Mouse (Mus musculus): ENCODE results near the gene S1pr2. TPM values are rescaled to one million over a fixed set of nuclear protein-coding genes. Genes with fewer than 3 reads are reported as not detected.

S1pr2 gene
- total and polyA plus RNA-seq, 3 experiments, result 1.3 to 3.2 (median 2.0) TPM

- peaks cover 67 to 81% of the 10 kb centered on the region in 2 experiments for H3K36me3 ChIP-seq (replicated peaks in 1 of 2; ENCODE audit: control insufficient read depth in 1 of 2, insufficient read depth in 1 of 2, low read length in 1 of 2)
- DNase-seq (ENCODE audit: extremely low read depth), result no peak
- H3K4me2 ChIP-seq (ENCODE audit: insufficient read depth, low read depth, poor library complexity, severe bottlenecking), result no peak overlapping the region
- no peak overlapping the region for H3K9ac ChIP-seq (ENCODE audit: insufficient read depth, low read depth)
- H3K79me2 ChIP-seq (replicated peaks; ENCODE audit: control insufficient read depth, extremely low read depth, insufficient read depth, poor library complexity, severe bottlenecking), result peaks cover 48% of the 10 kb centered on the region
- TF ChIP-seq RAD21 (IDR thresholded peaks at IDR 0.05; ENCODE audit: low read depth, low read length), result no peak
- TF ChIP-seq CHD2 (IDR thresholded peaks at IDR 0.05; ENCODE audit: low read length), result no peak
- TF ChIP-seq USF2 (conservative IDR thresholded peaks at IDR 0.05; ENCODE audit: low read depth, low read length), result no peak
- TF ChIP-seq TCF12 (IDR thresholded peaks at IDR 0.05; ENCODE audit: low read depth, low read length), result no peak
- no peak for TF ChIP-seq SIN3A (IDR thresholded peaks at IDR 0.05; ENCODE audit: low read length)
- TF ChIP-seq MAZ (IDR thresholded peaks at IDR 0.05; ENCODE audit: low read depth, low read length), result no peak
- TF ChIP-seq KAT2A (IDR thresholded peaks at IDR 0.05; ENCODE audit: insufficient replicate concordance, low read length), result no peak
- TF ChIP-seq MXI1 (IDR thresholded peaks at IDR 0.05; ENCODE audit: low read depth, low read length), result no peak
- TF ChIP-seq BHLHE40 (IDR thresholded peaks at IDR 0.05; ENCODE audit: low read depth, low read length), result no peak
- no peak for TF ChIP-seq NRF1 (IDR thresholded peaks at IDR 0.05; ENCODE audit: low read depth, low read length)
- TF ChIP-seq POLR2A (IDR thresholded peaks at IDR 0.05; ENCODE audit: low read depth, low read length), result no peak
- TF ChIP-seq GABPA (IDR thresholded peaks at IDR 0.05; ENCODE audit: insufficient replicate concordance, low read depth, low read length), result no peak
- TF ChIP-seq NELFE (IDR thresholded peaks at IDR 0.05; ENCODE audit: low read depth, low read length), result no peak
- TF ChIP-seq MAX (IDR thresholded peaks at IDR 0.05; ENCODE audit: low read length), result no peak
- no peak for TF ChIP-seq IRF4 (IDR thresholded peaks at IDR 0.05; ENCODE audit: low read depth, low read length)
- TF ChIP-seq USF1 (IDR thresholded peaks at IDR 0.05; ENCODE audit: low read depth, low read length), result no peak
- no peak for TF ChIP-seq ZKSCAN1 (IDR thresholded peaks at IDR 0.05; ENCODE audit: borderline replicate concordance, low read depth, low read length)
- no peak for TF ChIP-seq ZNF384 (IDR thresholded peaks at IDR 0.05; ENCODE audit: low read depth, low read length)
- H3K4me3 ChIP-seq (replicated peaks in 1 of 3; ENCODE audit: low read depth in 2 of 3, low read length in 2 of 3, poor library complexity in 1 of 3), result no peak overlapping the region
- H3K9me3 ChIP-seq (replicated peaks; ENCODE audit: low read length), result no peaks in the 10 kb centered on the region
- peaks cover 18 to 61% of the 10 kb centered on the region in 2 experiments for H3K4me1 ChIP-seq (ENCODE audit: control insufficient read depth in 1 of 2, insufficient read depth in 2 of 2)
- no peak overlapping the region for H3K27ac ChIP-seq (ENCODE audit: insufficient read depth, low read depth)
- in situ Hi-C loops (cut with MboI; ENCODE audit: low pct_ligation_motif_present, low pct_unique_long_range_greater_than_20kb, low sequenced_read_pairs), result loop anchor here (5.0 kb wide), 1 partner anchor 47 kb away; the partner anchor contains the start of genes Fdx1l and Gm49373
- dilution Hi-C loops (cut with MboI; ENCODE audit: extremely low pct_ligation_motif_present, extremely low pct_unique_long_range_greater_than_20kb, low sequenced_read_pairs), result no loop called here
- H3K27me3 ChIP-seq (replicated peaks), result no peaks in the 10 kb centered on the region
Measured at GRCm38 (mm10) chr9:21025258-21025810, 48.8 kb upstream of the S1pr2 start.

DNA sequence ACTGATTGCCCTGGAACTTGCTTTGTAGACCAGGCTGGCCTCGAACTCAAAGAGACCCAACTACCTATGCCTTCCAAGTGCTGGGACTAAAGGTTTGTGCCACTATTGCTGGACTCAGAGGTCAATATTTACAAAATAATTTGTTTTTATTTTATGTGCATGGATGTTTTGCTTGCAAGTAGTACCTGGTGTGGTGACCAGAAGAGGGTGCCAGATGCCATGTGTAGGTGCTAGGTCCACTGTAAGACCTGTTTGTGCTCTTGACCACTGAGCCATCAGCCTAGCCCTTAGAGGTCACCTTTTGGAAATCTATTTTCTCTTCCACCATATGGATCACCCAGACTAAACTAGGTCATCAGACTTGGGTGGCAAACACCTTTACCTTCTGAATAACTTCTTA is 46.1 kb upstream of the S1pr2 start:
- dilution Hi-C loops (cut with MboI; ENCODE audit: extremely low pct_ligation_motif_present, extremely low pct_unique_long_range_greater_than_20kb, low sequenced_read_pairs), result no loop called here
- Histone ChIP-seq H3K27me3 (replicated peaks) (no peaks in the 10 kb centered on the region), H3K4me1 (ENCODE audit: control insufficient read depth in 1 of 2, insufficient read depth in 2 of 2) (peaks cover 22 to 57% of the 10 kb centered on the region in 2 experiments), H3K9ac (ENCODE audit: insufficient read depth, low read depth) (no peak overlapping the region), H3K36me3 (replicated peaks in 1 of 2; ENCODE audit: control insufficient read depth in 1 of 2, insufficient read depth in 1 of 2, low read length in 1 of 2) (peaks cover 72 to 90% of the 10 kb centered on the region in 2 experiments), H3K79me2 (replicated peaks; ENCODE audit: control insufficient read depth, extremely low read depth, insufficient read depth, poor library complexity, severe bottlenecking) (peaks cover 72% of the 10 kb centered on the region), H3K27ac (ENCODE audit: insufficient read depth, low read depth) (no peak overlapping the region), H3K9me3 (replicated peaks; ENCODE audit: low read length) (no peaks in the 10 kb centered on the region), H3K4me2 (ENCODE audit: insufficient read depth, low read depth, poor library complexity, severe bottlenecking) (no peak overlapping the region), H3K4me3 (replicated peaks in 1 of 3; ENCODE audit: low read depth in 2 of 3, low read length in 2 of 3, poor library complexity in 1 of 3) (no peak overlapping the region)
- no peak for DNase-seq (ENCODE audit: extremely low read depth)
- TF ChIP-seq CTCF (conservative IDR thresholded peaks at IDR 0.05 in 1 of 2, IDR thresholded peaks at IDR 0.05 in 1 of 2; ENCODE audit: low read depth in 2 of 2, low read length in 2 of 2) (peak in 1 of 2 experiments; percentile 40; a peak in 2 of 4 replicates), CHD1 (IDR thresholded peaks at IDR 0.05; ENCODE audit: low read depth, low read length) (no peak), POLR2AphosphoS2 (IDR thresholded peaks at IDR 0.05; ENCODE audit: low read depth, low read length) (no peak), RAD21 (IDR thresholded peaks at IDR 0.05; ENCODE audit: low read depth, low read length) (peak; percentile 15)
- in situ Hi-C loops (cut with MboI; ENCODE audit: low pct_ligation_motif_present, low pct_unique_long_range_greater_than_20kb, low sequenced_read_pairs), result no loop called here
